Mouse (Mus musculus): ENCODE results near the gene Abcb9.

Gene Abcb9

DNA sequence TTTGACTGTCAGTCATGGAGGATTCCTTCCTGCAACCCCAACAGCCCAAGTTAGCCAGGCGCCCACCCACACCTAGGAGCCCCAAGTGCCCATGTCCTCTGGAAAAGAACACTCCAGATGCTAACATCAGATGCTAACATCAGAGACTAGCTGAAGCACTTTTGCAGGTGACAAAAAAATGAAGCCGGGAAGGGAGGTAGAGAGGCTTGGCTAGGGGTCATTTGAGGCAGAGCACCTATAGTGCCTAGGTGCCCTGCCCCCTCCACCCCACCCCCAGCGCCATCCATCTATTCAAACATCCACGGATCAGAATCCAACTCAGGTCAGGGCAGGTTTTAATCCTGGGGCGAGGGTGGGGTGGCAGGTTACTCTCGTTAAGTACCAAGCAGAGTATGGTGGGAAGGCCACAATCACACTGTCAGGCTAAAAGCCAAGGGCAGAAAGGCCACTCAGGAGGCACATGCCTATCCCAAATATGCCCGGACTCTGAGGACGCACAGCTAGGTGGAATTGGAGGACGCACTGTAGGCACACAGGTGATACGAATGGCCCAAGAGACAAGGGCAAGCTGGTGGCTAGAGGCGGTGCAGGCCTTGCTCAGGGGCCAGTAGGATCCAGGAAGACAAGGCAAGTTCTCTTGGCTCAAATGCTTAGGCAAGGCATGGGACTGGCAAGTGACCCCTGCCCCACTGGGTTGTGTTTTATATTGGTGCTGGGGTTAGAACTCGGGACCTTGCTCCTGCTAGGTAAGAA is 1.6 kb downstream of the Abcb9 start:
- no peak for DNase-seq (ENCODE audit: low read depth in 2 of 2, low spot score in 2 of 2)

DNA sequence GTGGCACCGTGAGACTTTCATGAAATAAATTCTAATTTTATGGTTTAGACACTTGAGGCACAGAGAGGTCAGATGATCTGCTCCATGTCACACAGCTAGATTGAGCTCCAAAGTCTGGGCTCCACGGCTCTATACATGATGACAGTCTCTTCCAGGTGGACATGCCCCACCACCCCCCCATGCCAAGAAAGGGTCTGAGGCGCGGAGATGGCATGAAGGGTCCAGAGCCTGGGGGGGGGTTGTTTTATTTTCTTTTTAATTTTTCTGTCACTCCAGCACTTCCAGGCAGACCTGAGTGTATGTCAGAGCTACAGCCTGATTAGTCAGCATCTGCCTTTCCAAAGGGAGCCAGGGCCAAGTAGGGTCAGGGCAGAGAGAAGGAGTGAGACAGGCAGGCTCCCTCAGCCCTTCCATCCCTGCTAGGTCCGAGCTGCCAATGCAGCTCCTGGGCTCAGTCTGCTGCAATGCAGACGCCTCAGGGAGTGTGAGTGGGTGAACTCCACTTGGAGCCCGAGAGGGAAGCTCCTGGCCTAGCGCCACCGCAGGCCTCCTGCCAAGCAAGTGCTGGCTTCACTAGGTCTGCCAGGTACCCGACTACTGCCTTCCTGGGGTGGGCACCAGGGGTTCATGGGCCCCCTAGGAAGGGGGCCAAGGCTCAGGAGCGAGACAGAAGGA is 2.3 kb downstream of the Abcb9 start:
- DNase-seq (ENCODE audit: low read depth in 2 of 2, low spot score in 2 of 2): no peak

DNA sequence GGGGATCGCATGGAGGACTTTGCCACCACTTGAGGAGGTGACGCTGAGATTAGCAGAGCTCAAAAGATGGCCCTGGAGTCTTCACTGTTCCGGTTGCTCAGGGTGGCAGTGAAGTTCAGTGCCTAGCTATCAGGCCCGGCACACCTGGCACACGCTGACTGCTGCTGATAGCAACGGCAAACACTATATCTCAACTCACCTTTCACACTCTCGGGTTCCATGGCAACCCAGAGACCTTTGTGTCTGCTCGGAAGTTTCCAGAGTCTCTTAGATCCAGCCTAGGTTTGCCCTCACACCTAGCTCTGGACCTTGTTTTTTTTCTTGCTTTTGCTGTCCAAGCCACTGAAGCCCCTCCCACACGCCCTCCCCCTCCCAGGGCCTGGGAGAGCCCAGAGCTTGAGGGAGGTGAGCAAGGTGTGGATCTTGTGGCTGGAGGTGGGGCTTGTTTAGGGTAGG is 3.6 kb downstream of the Abcb9 start:
- no peak for DNase-seq (ENCODE audit: low read depth in 2 of 2, low spot score in 2 of 2)

DNA sequence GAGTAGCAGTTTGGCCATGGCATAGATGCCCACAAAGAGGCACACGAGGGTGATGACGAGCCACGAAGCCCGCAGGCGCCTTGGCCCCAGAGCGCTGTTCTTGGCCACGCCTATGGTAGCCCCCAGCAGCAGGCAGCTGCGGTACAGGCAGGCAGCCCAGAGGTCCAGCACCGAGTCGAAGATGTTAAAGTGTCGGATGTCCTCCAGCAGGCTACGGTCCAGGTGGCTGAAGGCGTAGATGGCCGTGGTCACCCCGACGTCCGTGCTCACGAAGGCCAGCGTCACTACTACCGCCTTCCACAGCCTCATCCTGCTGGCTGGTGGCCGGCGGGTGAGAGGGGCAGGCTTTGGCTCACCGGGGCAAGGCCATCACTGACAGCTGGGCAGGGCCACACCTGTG is 5.7 kb downstream of the Abcb9 start:
- no peak for DNase-seq (ENCODE audit: low read depth in 2 of 2, low spot score in 2 of 2)

DNA sequence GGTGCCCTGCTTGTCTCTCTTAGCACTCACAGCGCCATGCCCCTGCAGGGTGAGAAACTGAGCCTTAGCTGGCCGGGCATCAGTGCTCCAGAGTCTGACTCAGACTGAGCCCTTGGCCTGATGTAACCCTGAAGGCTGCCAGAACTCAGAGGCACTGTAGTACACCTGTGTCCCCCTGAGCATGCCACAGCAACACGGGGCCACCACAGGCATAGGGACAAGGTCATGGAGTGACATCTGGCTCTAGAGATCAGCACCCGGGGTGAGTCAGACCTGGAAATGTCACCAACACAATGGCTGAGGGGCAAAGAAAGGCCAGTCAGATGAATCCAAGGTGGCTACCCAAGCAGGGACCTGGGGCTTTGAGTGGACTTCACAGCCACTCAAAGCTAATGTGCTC is 8.7 kb downstream of the Abcb9 start:
- no peak for DNase-seq (ENCODE audit: low read depth in 2 of 2, low spot score in 2 of 2)

DNA sequence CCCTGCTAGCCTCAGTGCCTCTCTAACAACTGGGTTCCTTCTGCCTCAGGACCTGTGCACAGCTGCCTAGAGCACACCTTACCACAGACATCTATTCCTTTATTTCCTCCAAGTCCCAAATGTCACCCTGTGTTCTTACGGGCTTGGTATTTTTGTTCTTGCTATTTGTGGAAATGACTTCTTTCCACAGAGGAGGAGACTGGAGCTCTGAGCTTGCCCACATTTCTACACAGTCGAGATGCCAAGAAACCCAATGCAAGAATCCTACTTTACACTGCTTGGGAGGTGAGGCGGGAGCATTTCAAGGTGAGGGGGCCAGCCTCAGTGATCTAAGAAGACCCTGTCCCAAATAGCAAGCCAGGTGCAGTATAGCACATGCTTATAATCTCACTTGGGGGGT is 10.1 kb downstream of the Abcb9 start:
- DNase-seq (ENCODE audit: low read depth in 2 of 2, low spot score in 2 of 2): no peak

DNA sequence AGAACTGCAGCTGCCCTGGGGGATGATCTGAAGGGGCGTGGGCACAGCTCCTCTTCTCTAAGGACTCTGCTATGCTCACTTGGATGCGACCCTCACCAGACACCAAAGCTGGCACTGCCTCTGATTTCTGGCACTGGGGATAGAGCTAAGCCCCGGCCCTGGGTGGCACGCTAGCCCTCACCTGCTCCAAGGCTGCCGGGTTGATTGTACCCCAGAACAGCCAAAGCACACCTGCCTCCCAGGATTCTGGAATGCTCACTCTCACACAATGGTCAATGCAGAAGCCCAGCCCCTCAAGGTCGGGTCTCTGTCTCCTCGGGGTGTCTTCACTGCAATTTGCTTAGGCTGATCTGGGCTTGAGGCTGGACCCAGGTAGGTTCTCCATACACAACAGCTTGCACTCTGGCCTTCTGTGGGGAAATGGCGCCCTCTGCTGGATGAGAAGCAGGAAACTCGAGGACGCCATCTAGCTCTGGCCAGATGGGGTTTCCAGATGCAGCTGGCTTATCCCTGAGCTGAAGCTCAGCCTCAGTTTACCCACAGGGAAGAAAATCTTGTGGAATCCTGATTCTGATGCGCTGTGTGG is 10.9 kb downstream of the Abcb9 start:
- peak; percentile 84 to 89 for DNase-seq (ENCODE audit: low read depth in 2 of 2, low spot score in 2 of 2)

DNA sequence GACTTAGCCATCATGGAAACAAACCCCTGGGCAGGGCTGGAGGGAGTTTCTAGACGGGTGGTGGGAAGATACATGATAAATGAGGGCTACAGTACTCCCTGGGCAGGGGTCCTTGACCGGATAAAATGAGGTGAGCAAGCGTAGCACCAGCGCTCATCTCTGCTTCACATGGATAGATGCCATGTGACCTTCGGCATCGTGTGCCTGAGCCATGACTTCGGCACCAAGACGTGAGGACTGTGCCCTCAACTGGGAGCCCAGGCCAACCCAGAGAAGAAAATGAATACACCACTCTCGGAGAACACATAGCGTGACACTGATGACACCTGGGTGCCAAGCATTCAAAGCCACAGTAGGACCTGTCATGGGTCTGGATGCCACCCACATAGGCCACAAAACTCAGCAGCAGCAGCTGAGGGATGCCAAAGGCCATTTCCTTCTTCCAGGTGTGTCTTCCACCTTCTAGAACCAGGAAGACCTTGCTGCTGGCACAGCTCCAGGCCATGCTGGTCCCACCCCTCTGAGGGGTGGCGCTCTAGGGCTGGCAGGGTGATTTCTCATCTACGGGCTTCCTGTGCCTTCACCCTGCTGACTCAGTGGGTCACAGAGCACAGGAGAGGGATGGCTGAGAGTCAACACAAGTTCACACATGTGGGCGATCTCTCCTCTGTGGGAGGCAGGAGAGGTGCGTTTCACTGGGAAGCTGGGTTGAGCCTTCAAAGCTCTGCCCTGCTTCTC is 11.6 kb downstream of the Abcb9 start:
- DNase-seq (ENCODE audit: low read depth in 2 of 2, low spot score in 2 of 2): peak; percentile 66 to 76

DNA sequence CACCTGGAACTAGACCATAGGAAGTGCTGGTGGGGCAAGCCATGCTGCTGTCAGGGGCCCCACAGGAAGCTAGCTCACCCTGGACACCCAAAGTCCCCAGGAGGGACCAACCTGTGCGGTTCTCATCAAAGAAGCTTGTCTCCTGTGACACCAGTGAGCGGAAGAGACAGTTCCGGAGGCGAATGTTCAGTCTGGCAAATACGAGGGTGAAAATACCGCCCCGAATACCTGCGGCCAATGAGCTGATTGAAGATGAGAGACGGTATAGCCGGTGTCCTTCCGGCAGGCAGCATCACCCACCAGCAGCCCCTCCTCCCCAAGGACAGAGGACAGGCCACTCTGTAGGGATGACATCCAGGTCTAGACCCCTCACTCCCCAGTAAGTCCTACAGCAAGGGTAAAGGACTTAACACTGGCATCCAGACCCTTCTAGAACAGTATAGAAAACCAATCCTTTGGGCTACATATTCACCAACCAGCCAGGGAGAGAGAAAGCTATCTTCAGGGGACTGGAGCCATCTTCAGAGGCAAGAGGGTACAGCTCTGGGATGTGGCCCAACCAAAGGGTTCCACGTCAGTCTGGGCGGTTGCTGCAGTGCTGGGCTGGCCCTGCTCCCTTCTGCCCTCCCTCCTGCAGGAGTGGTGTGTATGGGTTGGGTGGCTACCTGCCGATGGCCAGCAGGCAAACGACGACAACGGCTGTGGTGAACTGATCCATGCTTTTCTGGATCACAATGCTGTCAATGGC is 12.5 kb downstream of the Abcb9 start:
- DNase-seq (ENCODE audit: low read depth in 2 of 2, low spot score in 2 of 2): no peak

DNA sequence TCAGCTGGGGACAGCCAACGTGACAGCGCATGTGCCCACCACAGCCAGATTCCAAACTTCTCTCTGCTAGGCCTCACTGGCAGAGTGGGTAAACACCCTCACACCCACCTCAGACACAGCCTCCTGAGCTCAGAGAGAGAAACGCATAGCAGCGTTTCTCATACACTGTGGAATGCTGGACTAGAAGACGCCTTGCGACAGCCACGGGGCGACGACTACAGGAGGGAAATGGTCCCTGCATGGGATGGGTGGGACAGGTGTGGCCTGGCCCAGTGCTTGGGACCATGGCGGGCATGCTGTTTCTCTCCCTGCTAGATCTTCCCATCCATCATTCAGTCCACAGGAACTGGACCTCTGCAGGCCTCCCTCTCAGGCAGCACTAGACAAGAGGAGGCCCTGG is 13.2 kb downstream of the Abcb9 start:
- DNase-seq (ENCODE audit: low read depth in 2 of 2, low spot score in 2 of 2): no peak

DNA sequence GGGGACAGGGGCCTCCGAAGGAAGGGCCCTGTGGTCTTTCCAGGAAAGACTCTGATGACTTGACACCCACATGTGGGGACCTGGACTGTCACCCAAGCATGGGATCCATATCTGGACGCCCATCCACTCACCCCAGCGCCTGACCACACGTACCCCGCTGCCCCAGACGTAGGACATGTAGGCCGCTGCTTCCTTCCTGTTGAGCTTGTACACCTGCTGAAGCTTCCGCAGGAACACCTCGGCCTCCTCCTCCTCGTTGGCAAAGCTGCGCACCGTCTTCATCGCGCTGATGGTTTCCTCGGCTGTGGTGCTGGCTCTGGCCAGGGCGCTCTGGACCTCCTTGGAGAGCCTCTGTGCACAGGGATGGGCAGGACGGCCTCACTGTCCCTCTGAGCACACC is 15.7 kb downstream of the Abcb9 start:
- DNase-seq (ENCODE audit: low read depth in 2 of 2, low spot score in 2 of 2): peak in 1 of 2 experiments; percentile 39

DNA sequence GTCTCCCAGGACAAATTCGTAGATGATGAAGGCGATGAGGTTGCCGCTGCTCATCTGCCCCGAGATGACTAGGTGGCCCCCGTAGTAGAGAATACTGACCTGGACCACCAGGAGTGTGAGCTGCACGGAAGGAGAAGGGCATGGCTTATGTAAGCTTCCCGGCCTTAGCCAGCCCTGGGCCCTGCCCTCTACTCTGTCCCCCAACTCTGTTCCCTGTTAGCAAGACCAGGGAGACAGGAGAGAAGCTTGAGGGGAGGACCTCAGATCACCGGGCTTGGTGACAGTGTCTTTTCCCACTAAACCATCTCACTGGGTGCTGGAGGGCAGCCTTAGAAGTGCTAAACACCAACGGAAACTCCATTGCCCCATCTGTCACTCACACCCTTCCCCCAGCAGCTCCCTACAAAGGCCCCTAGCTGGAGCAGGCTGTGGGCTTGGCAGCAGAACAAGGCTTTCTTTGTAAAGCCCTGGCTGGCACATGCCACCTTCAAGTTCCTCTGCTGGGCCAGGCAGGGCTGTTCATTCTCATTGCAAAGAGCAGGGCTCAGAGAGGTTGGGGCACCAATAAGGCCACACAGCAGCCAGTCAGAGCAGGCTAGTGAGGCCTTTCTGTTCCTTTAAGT is 16.7 kb downstream of the Abcb9 start:
- DNase-seq (ENCODE audit: low read depth in 2 of 2, low spot score in 2 of 2): peak; percentile 50 to 54

DNA sequence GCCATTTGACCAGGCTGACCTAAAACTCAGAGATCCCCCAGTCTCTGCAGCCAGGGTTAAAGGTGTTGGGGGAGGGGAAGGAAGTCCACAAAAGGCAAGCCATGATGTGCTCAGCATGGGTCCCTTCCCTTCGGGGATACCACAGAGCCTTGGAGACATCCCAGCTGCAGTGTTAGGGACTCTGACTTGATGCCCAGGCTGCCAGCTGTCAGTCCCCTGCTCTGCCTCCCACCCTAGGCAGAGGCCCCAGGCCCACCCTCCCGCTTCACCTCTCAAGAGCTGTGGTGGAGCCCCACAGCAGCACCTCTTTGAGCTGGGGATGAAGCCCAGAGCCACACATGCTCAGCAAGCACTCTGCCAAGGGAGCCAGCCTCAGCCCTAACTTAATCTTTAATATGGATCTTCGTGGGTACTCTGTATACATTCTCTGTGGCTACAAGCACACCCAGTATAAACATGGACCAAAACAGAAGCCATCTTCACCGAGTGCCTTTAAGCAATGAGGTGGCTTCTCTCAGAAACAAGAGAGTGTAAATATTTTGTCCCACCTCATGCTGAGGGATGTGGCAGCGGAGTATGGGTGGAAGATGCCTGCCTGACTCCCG is 17.6 kb downstream of the Abcb9 start:
- no peak for DNase-seq (ENCODE audit: low read depth in 2 of 2, low spot score in 2 of 2)

DNA sequence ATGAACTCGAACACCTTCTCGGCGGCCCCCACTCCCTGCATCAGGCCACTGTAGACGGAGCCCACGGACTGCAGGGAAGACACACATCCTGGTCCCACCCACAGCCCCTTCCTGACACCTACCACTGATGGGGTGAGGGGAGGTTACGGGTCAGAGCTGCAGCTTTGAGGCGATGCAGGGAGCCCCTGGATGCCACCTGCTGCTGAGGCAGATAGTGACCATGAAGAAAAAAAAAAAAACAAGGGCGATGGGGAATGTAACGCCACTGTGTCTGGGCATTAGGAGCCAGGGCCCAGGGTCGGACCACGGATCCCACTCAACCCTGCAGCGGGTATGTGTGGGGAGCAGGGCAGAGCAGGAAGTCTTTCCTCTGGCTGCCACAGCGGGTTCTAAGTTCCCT is 18.4 kb downstream of the Abcb9 start:
- DNase-seq (ENCODE audit: low read depth in 2 of 2, low spot score in 2 of 2): no peak

DNA sequence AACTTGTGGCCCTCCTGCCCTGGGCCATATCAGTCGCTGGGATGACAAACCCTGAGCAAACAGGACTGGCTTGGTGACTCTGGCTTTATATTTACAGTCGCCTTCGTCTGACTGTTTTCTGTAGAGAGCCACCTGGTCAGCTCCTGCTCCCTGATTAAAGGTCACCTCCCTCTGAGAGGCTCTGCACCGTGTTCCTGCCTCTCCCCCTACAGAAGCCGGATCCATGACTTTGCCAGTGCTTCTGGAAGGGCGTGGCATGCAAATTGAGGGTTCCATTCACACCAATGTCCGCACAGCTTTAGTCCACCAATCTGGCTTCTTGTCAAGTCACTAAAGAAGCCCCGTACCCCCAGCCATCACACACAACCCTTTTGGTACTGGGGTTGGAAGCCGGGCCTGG is 19.0 kb downstream of the Abcb9 start:
- DNase-seq (ENCODE audit: low read depth in 2 of 2, low spot score in 2 of 2): no peak

DNA sequence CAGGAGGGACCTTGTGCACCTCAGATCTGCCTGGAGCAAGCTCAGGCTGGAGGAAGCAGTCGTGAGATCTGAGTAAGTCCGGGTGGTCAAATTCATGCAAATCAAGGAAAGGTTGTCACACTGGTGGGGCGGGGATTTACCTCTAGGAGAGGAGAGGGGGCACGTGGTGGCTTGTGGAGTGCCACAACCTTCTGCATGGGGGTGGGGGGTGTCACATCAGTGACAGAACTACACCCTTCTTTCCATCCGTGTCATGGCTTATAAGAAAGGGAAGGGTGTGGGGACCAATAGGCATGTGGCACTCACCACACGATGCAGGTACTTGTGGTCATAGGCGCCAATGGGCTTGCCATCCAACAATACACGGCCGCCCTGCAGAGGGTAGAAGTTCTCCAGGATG is 19.9 kb downstream of the Abcb9 start:
- no peak for DNase-seq (ENCODE audit: low read depth in 2 of 2, low spot score in 2 of 2)

DNA sequence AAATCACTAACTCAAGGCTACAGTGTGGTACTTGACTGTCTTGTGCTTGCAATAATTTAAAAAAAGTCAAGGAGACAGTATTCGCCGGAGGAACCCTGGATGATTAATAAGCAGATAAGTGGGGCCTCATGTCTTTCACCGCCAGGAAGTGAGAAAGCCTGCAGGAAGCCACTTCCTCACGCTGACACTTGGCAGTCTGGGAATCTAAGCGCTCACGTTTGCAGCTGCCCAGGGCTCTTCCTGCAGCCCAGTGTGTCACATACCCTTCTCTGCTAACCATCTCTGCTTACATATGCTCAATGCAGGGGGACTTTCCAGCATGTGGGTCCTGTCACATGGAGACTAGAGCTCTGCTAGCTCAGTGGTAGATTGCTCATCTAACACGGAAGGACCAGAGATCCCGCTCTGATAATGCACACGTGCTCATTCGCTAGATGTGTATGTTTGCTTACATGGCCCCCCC is 20.7 kb downstream of the Abcb9 start:
- peak in 1 of 2 experiments; percentile 52 for DNase-seq (ENCODE audit: low read depth in 2 of 2, low spot score in 2 of 2)

DNA sequence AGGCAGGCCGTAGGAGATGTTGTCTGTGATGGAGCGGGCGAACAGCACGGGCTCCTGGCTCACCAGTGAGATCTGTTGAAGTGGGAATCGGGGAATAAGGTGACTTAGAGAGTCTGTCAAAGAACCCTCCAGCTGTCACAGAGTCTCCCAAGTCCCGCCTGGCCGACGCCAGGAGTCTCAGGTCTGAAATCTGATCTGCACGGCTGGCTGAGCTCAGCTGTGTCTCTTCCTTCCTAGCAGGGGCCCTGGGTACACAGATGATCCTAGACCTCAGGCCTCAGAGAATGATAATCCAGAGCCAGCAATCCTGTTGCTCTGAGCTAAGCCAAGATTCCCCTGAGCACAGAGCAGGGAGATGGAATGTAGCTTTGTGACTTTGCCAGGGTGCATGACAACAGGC is 21.9 kb downstream of the Abcb9 start:
- no peak for DNase-seq (ENCODE audit: low read depth in 2 of 2, low spot score in 2 of 2)

DNA sequence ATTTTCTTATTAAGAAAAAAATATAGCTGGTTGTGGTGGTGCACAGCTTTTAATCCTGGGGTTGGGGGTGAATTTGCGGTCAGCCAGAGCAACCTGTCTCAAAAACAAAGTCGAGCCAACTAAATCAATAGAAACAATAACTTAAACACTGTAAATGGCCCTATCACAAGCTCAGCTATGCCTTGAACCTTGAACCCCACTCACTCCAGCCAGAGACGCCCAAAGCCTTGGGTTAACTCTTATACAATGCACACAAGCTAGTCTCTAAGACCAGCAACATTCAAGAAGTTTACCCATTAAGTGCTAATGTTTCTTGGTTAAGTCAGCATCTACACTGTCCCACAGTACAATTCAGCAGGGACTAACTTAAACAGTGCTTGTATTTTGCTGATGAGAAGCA is 25.9 kb downstream of the Abcb9 start:
- DNase-seq (ENCODE audit: low read depth in 2 of 2, low spot score in 2 of 2): no peak
